In genomic region chr8:10561616-10562015, GRCm38 (mm10) we compare ENCODE assay signal across 24 mouse cellular contexts.
DNase-seq lines count a peak whose midpoint lies in the region; ATAC-seq and TF ChIP-seq lines count a peak whose summit lies in the region.
"Had no signal": no experiment of that assay in that cellular context is flagged by ENCODE, and none has a peak within 500 bp of the region (broad histone marks: within the 10 kb centered on the region; RNA-seq: fewer than 3 reads in every experiment).

No protein-coding gene starts in this region.

- no peaks in the 10 kb centered on the region for H3K9me3 ChIP-seq in forebrain, embryonic 13.5 days (replicated peaks)
- no peaks in the 10 kb centered on the region for H3K9me3 ChIP-seq in forebrain, embryonic 15.5 days
- no peaks in the 10 kb centered on the region for H3K9me3 ChIP-seq in midbrain, embryonic 13.5 days
- H3K9me3 ChIP-seq in midbrain, embryonic 10.5 days (replicated peaks) = no peaks in the 10 kb centered on the region
- no peaks in the 10 kb centered on the region for H3K9me3 ChIP-seq in midbrain, embryonic 16.5 days (replicated peaks; ENCODE audit: control insufficient read depth, low read length, poor library complexity, severe bottlenecking)
- H3K9me3 ChIP-seq: embryonic facial prominence, embryonic 15.5 days; forebrain, embryonic 10.5 days; G1E had no signal

- no peak overlapping the region for H3K4me3 ChIP-seq in forebrain, embryonic 13.5 days
- no peak overlapping the region for H3K4me3 ChIP-seq in forebrain, embryonic 15.5 days
- no peak overlapping the region for H3K4me3 ChIP-seq in midbrain, embryonic 13.5 days (replicated peaks)
- H3K4me3 ChIP-seq in midbrain, embryonic 10.5 days = no peak overlapping the region
- H3K4me3 ChIP-seq in midbrain, embryonic 16.5 days (ENCODE audit: low read depth, low read length) = no peak overlapping the region
- H3K4me3 ChIP-seq: embryonic facial prominence, embryonic 15.5 days; erythroblast, embryonic 14.5 days; forebrain, embryonic 10.5 days; heart, adult 2 months had no signal

- 75% methylated on average over 5 of the region's 5 CpGs for WGBS in forebrain, embryonic 13.5 days
- 75% methylated on average over 5 of the region's 5 CpGs for WGBS in forebrain, embryonic 15.5 days
- WGBS in midbrain, embryonic 13.5 days = 61% methylated on average over 5 of the region's 5 CpGs
- 85% methylated on average over 5 of the region's 5 CpGs for WGBS in midbrain, embryonic 10.5 days
- WGBS in midbrain, embryonic 16.5 days = 61% methylated on average over 5 of the region's 5 CpGs

- 0 out of 2 replicates have a peak, but pooled peaks cover 6% of the 10 kb centered on the region for H3K4me1 ChIP-seq in forebrain, embryonic 13.5 days
- H3K4me1 ChIP-seq in forebrain, embryonic 15.5 days = 0 out of 2 replicates have a peak, but pooled peaks cover 3% of the 10 kb centered on the region
- H3K4me1 ChIP-seq in midbrain, embryonic 13.5 days (replicated peaks) = peaks cover 12% of the 10 kb centered on the region
- H3K4me1 ChIP-seq in midbrain, embryonic 10.5 days = peaks cover 30% of the 10 kb centered on the region
- H3K4me1 ChIP-seq in midbrain, embryonic 16.5 days (ENCODE audit: control insufficient read depth, insufficient read depth, low read length) = no peaks in the 10 kb centered on the region
- H3K4me1 ChIP-seq: embryonic facial prominence, embryonic 15.5 days had no signal

- no peak overlapping the region for H3K4me2 ChIP-seq in forebrain, embryonic 13.5 days
- no peak overlapping the region for H3K4me2 ChIP-seq in forebrain, embryonic 15.5 days (replicated peaks)
- no peak overlapping the region for H3K4me2 ChIP-seq in midbrain, embryonic 13.5 days (replicated peaks)
- H3K4me2 ChIP-seq in midbrain, embryonic 16.5 days (ENCODE audit: low read length) = no peak overlapping the region
- H3K4me2 ChIP-seq: embryonic facial prominence, embryonic 15.5 days; heart, embryonic 11.5 days had no signal

- no peak overlapping the region for H3K9ac ChIP-seq in forebrain, embryonic 13.5 days
- H3K9ac ChIP-seq in forebrain, embryonic 15.5 days (replicated peaks) = no peak overlapping the region
- no peak overlapping the region for H3K9ac ChIP-seq in midbrain, embryonic 13.5 days (replicated peaks)
- no peak overlapping the region for H3K9ac ChIP-seq in midbrain, embryonic 16.5 days (ENCODE audit: low read depth, low read length)
- H3K9ac ChIP-seq: embryonic facial prominence, embryonic 15.5 days had no signal

- no peak for ATAC-seq in forebrain, embryonic 13.5 days
- ATAC-seq in forebrain, embryonic 15.5 days (replicated peaks) = no peak
- ATAC-seq in midbrain, embryonic 13.5 days = no peak
- ATAC-seq in midbrain, embryonic 16.5 days = peak; percentile 44; the same call in 1 of the 2 replicates
- ATAC-seq: CD4-positive, CD25-positive, alpha-beta regulatory T cell, adult 4 months; forebrain, embryonic 16.5 days had no signal

- no peaks in the 10 kb centered on the region for H3K36me3 ChIP-seq in forebrain, embryonic 13.5 days (ENCODE audit: poor library complexity, severe bottlenecking)
- H3K36me3 ChIP-seq in forebrain, embryonic 15.5 days = no peaks in the 10 kb centered on the region
- H3K36me3 ChIP-seq in midbrain, embryonic 13.5 days = peaks cover 4% of the 10 kb centered on the region; the same call in 1 of the 2 replicates
- H3K36me3 ChIP-seq in midbrain, embryonic 10.5 days = 0 out of 2 replicates have a peak, but pooled peaks cover 2% of the 10 kb centered on the region
- peaks cover 2% of the 10 kb centered on the region; the same call in 1 of the 2 replicates for H3K36me3 ChIP-seq in midbrain, embryonic 16.5 days (ENCODE audit: control insufficient read depth, insufficient read depth, low read length)
- H3K36me3 ChIP-seq: embryonic facial prominence, embryonic 15.5 days; forebrain, embryonic 10.5 days; G1E had no signal

- no peak for TF ChIP-seq POLR2A in brain, embryonic 14.5 days (IDR thresholded peaks at IDR 0.05; ENCODE audit: borderline replicate concordance, extremely low read depth, insufficient read depth, insufficient read length, poor library complexity, severe bottlenecking)

- H3K27me3 ChIP-seq in forebrain, embryonic 13.5 days = 0 out of 2 replicates have a peak, but pooled peaks cover 3% of the 10 kb centered on the region
- H3K27me3 ChIP-seq in forebrain, embryonic 15.5 days = no peaks in the 10 kb centered on the region
- no peaks in the 10 kb centered on the region for H3K27me3 ChIP-seq in midbrain, embryonic 13.5 days
- no peaks in the 10 kb centered on the region; the same call in 1 of the 2 replicates for H3K27me3 ChIP-seq in midbrain, embryonic 10.5 days (ENCODE audit: low read depth, poor library complexity, severe bottlenecking)
- no peaks in the 10 kb centered on the region for H3K27me3 ChIP-seq in midbrain, embryonic 16.5 days (ENCODE audit: control insufficient read depth, insufficient read depth, low read depth, low read length)
- H3K27me3 ChIP-seq: embryonic facial prominence, embryonic 15.5 days had no signal

- H3K27ac ChIP-seq in forebrain, embryonic 13.5 days = 0 out of 2 replicates have a peak overlapping the region, but pooled peaks have one; percentile 16
- no peak overlapping the region for H3K27ac ChIP-seq in forebrain, embryonic 15.5 days (replicated peaks)
- peak overlapping the region; percentile 60; the same call in 1 of the 2 replicates for H3K27ac ChIP-seq in midbrain, embryonic 13.5 days
- H3K27ac ChIP-seq in midbrain, embryonic 10.5 days (replicated peaks) = no peak overlapping the region
- H3K27ac ChIP-seq in midbrain, embryonic 16.5 days (ENCODE audit: low read length) = peak overlapping the region; percentile 17; the same call in 1 of the 2 replicates
- H3K27ac ChIP-seq: embryonic facial prominence, embryonic 15.5 days; forebrain, embryonic 10.5 days; heart, adult 2 months had no signal

- DNase-seq in midbrain, embryonic 10.5 days (ENCODE audit: low spot score) = no peak
- peak; percentile 28 for DNase-seq in brain, embryonic 14.5 days (ENCODE audit: low read depth)
- no peak for DNase-seq in layer of hippocampus, adult 9-10 months (ENCODE audit: low spot score)
- DNase-seq: adrenal gland, adult 8-10 months; adrenal gland, postnatal 36 days; B cell, adult 2 months; cerebellum, adult 11 months; cerebellum, adult 8-10 months; cerebellum, postnatal 14 days; embryo, embryonic 11 days; gastrocnemius, postnatal 14 days; heart, adult 2 months; heart, postnatal 36 days had no signal

- no peak for TF ChIP-seq CTCF in brain, embryonic 14.5 days (IDR thresholded peaks at IDR 0.05; ENCODE audit: borderline replicate concordance, extremely low read depth, insufficient read depth, insufficient read length)

Comparison
In these comparisons a context has a peak if more than half of its experiments do, and no peak if none do; other contexts are left out.
1. H3K27ac ChIP-seq: peak in forebrain, embryonic 13.5 days (single experiment), midbrain, embryonic 13.5 days (single experiment) and midbrain, embryonic 16.5 days (single experiment); none in forebrain, embryonic 15.5 days (single experiment) and midbrain, embryonic 10.5 days (single experiment).